Mouse (Mus musculus): ENCODE measurements at regions not wholly inside any gene's neighbourhood (a gene's known extent, or its start where the extent isn't known, plus 50 kb on each side); places are given as distances from the start of the nearest gene placed in this dataset.

DNA sequence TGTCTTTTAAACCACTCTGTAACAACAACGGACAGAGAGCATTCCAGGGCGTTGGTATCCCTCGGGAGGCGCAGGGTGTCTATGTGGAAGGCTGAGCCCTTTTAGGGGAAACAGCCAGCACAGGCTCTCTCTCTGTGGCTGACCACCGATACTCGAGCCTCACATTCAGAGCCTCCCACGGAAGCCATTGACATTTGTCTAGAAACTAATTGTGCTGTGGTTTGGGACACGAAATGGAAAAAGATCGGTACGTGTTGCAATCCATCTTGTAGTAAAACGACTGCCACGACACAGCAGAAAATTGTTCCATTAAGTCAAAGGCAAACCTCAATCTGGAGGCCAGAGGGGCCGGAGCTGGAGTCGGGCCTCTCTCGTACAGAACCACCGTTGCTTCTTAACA lies 575.9 kb upstream of the Gm19410 start:
- TF ChIP-seq POLR2A (IDR thresholded peaks at IDR 0.05; ENCODE audit: low read depth, low read length) = no peak
- no peak for TF ChIP-seq CTCF (IDR thresholded peaks at IDR 0.05; ENCODE audit: extremely low read depth, insufficient read length, insufficient replicate concordance, low read depth, low read length)
